In genomic region chr3:51712382-51712781, GRCm38 (mm10) we compare ENCODE assay signal across 15 mouse cellular contexts. TPM values are rescaled to one million over a fixed set of nuclear protein-coding genes. Genes with fewer than 3 reads are reported as not detected.
DNase-seq lines count a peak whose midpoint lies in the region; ATAC-seq and TF ChIP-seq lines count a peak whose summit lies in the region.
"Had no signal": no experiment of that assay in that cellular context is flagged by ENCODE, and none has a peak within 500 bp of the region (broad histone marks: within the 10 kb centered on the region; RNA-seq: fewer than 3 reads in every experiment).

No protein-coding gene starts in this region.

- no peak overlapping the region for H3K9ac ChIP-seq in hindbrain, embryonic 16.5 days (ENCODE audit: low read depth, low read length)
- no peak overlapping the region for H3K9ac ChIP-seq in heart, postnatal 0 days (replicated peaks; ENCODE audit: low read depth, low read length)
- no peak overlapping the region for H3K9ac ChIP-seq in forebrain, embryonic 16.5 days (replicated peaks; ENCODE audit: low read depth, low read length)
- H3K9ac ChIP-seq: embryonic facial prominence, embryonic 12.5 days; forebrain, embryonic 15.5 days; limb, embryonic 12.5 days; midbrain, embryonic 15.5 days had no signal

- H3K4me2 ChIP-seq in hindbrain, embryonic 16.5 days (ENCODE audit: low read length): no peak overlapping the region
- 0 out of 2 replicates have a peak overlapping the region, but pooled peaks have one; percentile 7 for H3K4me2 ChIP-seq in heart, postnatal 0 days (ENCODE audit: low read depth, low read length)
- H3K4me2 ChIP-seq in forebrain, embryonic 16.5 days (ENCODE audit: low read length): no peak overlapping the region
- H3K4me2 ChIP-seq: embryonic facial prominence, embryonic 12.5 days; forebrain, embryonic 15.5 days; midbrain, embryonic 15.5 days; neural tube, embryonic 13.5 days had no signal

- no peak overlapping the region for H3K4me3 ChIP-seq in hindbrain, embryonic 10.5 days
- H3K4me3 ChIP-seq in hindbrain, embryonic 16.5 days (ENCODE audit: low read length): no peak overlapping the region
- peak overlapping the region; percentile 57 for H3K4me3 ChIP-seq in megakaryocyte, embryonic 14.5 days (replicated peaks)
- no peak overlapping the region for H3K4me3 ChIP-seq in heart, postnatal 0 days (ENCODE audit: low read depth, low read length)
- H3K4me3 ChIP-seq in forebrain, embryonic 16.5 days (replicated peaks; ENCODE audit: low read length): no peak overlapping the region
- H3K4me3 ChIP-seq: embryonic facial prominence, embryonic 12.5 days; forebrain, embryonic 15.5 days; limb, embryonic 12.5 days; midbrain, embryonic 15.5 days; neural tube, embryonic 13.5 days had no signal

- H3K27ac ChIP-seq in hindbrain, embryonic 10.5 days: peak overlapping the region; percentile 50
- H3K27ac ChIP-seq in hindbrain, embryonic 16.5 days (ENCODE audit: low read depth, low read length): no peak overlapping the region
- H3K27ac ChIP-seq in heart, postnatal 0 days (ENCODE audit: low read depth): 0 out of 2 replicates have a peak overlapping the region, but pooled peaks have one; percentile 46
- H3K27ac ChIP-seq in forebrain, embryonic 16.5 days (ENCODE audit: low read length): no peak overlapping the region
- H3K27ac ChIP-seq: embryonic facial prominence, embryonic 12.5 days; limb, embryonic 12.5 days had no signal

- H3K36me3 ChIP-seq in hindbrain, embryonic 10.5 days: no peaks in the 10 kb centered on the region
- no peaks in the 10 kb centered on the region for H3K36me3 ChIP-seq in hindbrain, embryonic 16.5 days (ENCODE audit: control insufficient read depth, insufficient read depth, low read length)
- peaks cover 33% of the 10 kb centered on the region for H3K36me3 ChIP-seq in megakaryocyte, embryonic 14.5 days (replicated peaks; ENCODE audit: low read length)
- no peaks in the 10 kb centered on the region for H3K36me3 ChIP-seq in heart, postnatal 0 days (replicated peaks; ENCODE audit: control insufficient read depth, insufficient read depth, low read length)
- H3K36me3 ChIP-seq in forebrain, embryonic 16.5 days (ENCODE audit: control insufficient read depth, insufficient read depth): no peaks in the 10 kb centered on the region
- H3K36me3 ChIP-seq: embryonic facial prominence, embryonic 12.5 days; forebrain, embryonic 15.5 days; limb, embryonic 12.5 days; midbrain, embryonic 15.5 days; neural tube, embryonic 13.5 days had no signal

- H3K9me3 ChIP-seq in hindbrain, embryonic 10.5 days: 0 out of 2 replicates have a peak, but pooled peaks cover 3% of the 10 kb centered on the region
- H3K9me3 ChIP-seq in hindbrain, embryonic 16.5 days (ENCODE audit: control insufficient read depth, low read length): no peaks in the 10 kb centered on the region
- peaks cover 5% of the 10 kb centered on the region for H3K9me3 ChIP-seq in megakaryocyte, embryonic 14.5 days
- H3K9me3 ChIP-seq in heart, postnatal 0 days (replicated peaks; ENCODE audit: control insufficient read depth, low read length): no peaks in the 10 kb centered on the region
- H3K9me3 ChIP-seq in forebrain, embryonic 16.5 days (ENCODE audit: control insufficient read depth, low read length): no peaks in the 10 kb centered on the region
- H3K9me3 ChIP-seq: embryonic facial prominence, embryonic 12.5 days; forebrain, embryonic 15.5 days; midbrain, embryonic 15.5 days; neural tube, embryonic 13.5 days had no signal

- no peak for TF ChIP-seq CTCF in heart, postnatal 0 days (IDR thresholded peaks at IDR 0.05; ENCODE audit: low read depth)

- ATAC-seq in hindbrain, embryonic 16.5 days: no peak
- ATAC-seq in megakaryocyte, adult 5-6 weeks (ENCODE audit: poor library complexity, severe bottlenecking): no peak
- ATAC-seq in heart, postnatal 0 days (ENCODE audit: insufficient read depth, low read depth): no peak
- ATAC-seq in forebrain, embryonic 16.5 days: no peak
- ATAC-seq: forebrain, embryonic 15.5 days; midbrain, embryonic 15.5 days had no signal

- no peaks in the 10 kb centered on the region for H3K27me3 ChIP-seq in hindbrain, embryonic 10.5 days (ENCODE audit: insufficient read depth, poor library complexity, severe bottlenecking)
- no peaks in the 10 kb centered on the region for H3K27me3 ChIP-seq in hindbrain, embryonic 16.5 days (replicated peaks; ENCODE audit: control insufficient read depth, insufficient read depth, low read length)
- no peaks in the 10 kb centered on the region for H3K27me3 ChIP-seq in megakaryocyte, embryonic 14.5 days (replicated peaks)
- H3K27me3 ChIP-seq in heart, postnatal 0 days (ENCODE audit: control insufficient read depth, insufficient read depth, low read length): no peaks in the 10 kb centered on the region
- no peaks in the 10 kb centered on the region for H3K27me3 ChIP-seq in forebrain, embryonic 16.5 days (replicated peaks; ENCODE audit: control insufficient read depth, insufficient read depth, low read length)
- H3K27me3 ChIP-seq: embryonic facial prominence, embryonic 12.5 days; forebrain, embryonic 15.5 days; limb, embryonic 12.5 days; midbrain, embryonic 15.5 days; neural tube, embryonic 13.5 days had no signal

- WGBS in hindbrain, embryonic 10.5 days: 67% methylated on average over 3 of the region's 3 CpGs
- 56% methylated on average over 3 of the region's 3 CpGs for WGBS in hindbrain, embryonic 16.5 days
- WGBS in heart, postnatal 0 days: 10% methylated on average over 3 of the region's 3 CpGs
- WGBS in forebrain, embryonic 16.5 days: 38% methylated on average over 3 of the region's 3 CpGs

- H3K4me1 ChIP-seq in hindbrain, embryonic 10.5 days (replicated peaks): peaks cover 46% of the 10 kb centered on the region
- H3K4me1 ChIP-seq in hindbrain, embryonic 16.5 days (ENCODE audit: control insufficient read depth, insufficient read depth, low read depth, low read length): peaks cover 8% of the 10 kb centered on the region
- H3K4me1 ChIP-seq in megakaryocyte, embryonic 14.5 days: peaks cover 92% of the 10 kb centered on the region
- H3K4me1 ChIP-seq in heart, postnatal 0 days (ENCODE audit: control insufficient read depth, insufficient read depth): peaks cover 40% of the 10 kb centered on the region
- H3K4me1 ChIP-seq in forebrain, embryonic 16.5 days (replicated peaks; ENCODE audit: control insufficient read depth, insufficient read depth, low read length): peaks cover 9% of the 10 kb centered on the region

- no peak for DNase-seq in hindbrain, embryonic 10.5 days (ENCODE audit: low spot score)
- no peak for DNase-seq in heart, postnatal 0 days (ENCODE audit: low spot score)
- no peak for DNase-seq in layer of hippocampus, adult 9-11 months
- DNase-seq: adrenal gland, postnatal 36 days; cerebellum, adult 8-10 months; retina, postnatal 1 day had no signal

- TF ChIP-seq EP300 in heart, postnatal 0 days (IDR thresholded peaks at IDR 0.05; ENCODE audit: low read depth): no peak; the same call in 1 of the 2 replicates

RNA-seq across cellular contexts. Expression of gene Mgst2, which starts 52.2 kb away (rescaled TPM):
- polyA plus RNA-seq in hindbrain, embryonic 10.5 days (2016; fragmentation: Nextera tagmentation; extraction: Ambion mirVana): 0.42 TPM in 1 of 2 replicates, not detected in the other
- polyA plus RNA-seq in hindbrain, embryonic 16.5 days (2015; fragmentation: Nextera tagmentation; extraction: Ambion mirVana): 0.33 and 0.40 TPM in 2 replicates
- polyA plus RNA-seq in megakaryocyte, embryonic 14.5 days (2012; ENCODE audit: insufficient read depth, low replicate concordance): 1.1 TPM in 1 of 2 replicates, not detected in the other
- total RNA-seq in megakaryocyte, adult 5-6 weeks (2015): 66.9 and 85.5 TPM in 2 replicates
- 38.3 and 40.8 TPM in 2 replicates for total RNA-seq in megakaryocyte, adult 5-6 weeks (2017)
- total RNA-seq in heart, postnatal 0 days (2014; rRNA removed; ENCODE audit: low replicate concordance): 3.2 and 16.5 TPM in 2 replicates
- polyA plus RNA-seq in heart, postnatal 0 days (2015; fragmentation: Nextera tagmentation; extraction: Ambion mirVana): 8.7 and 9.4 TPM in 2 replicates
- polyA plus RNA-seq in forebrain, embryonic 16.5 days (2015; fragmentation: Nextera tagmentation; extraction: Ambion mirVana): 0.27 and 0.56 TPM in 2 replicates

Comparison
In these comparisons a context has a peak if more than half of its experiments do, and no peak if none do; other contexts are left out.
1. H3K27ac ChIP-seq: peak in hindbrain, embryonic 10.5 days (single experiment) and heart, postnatal 0 days (single experiment); none in hindbrain, embryonic 16.5 days (single experiment) and forebrain, embryonic 16.5 days (single experiment).